Mouse (Mus musculus): ENCODE measurements around the gene Ap3b1. TPM values are rescaled to one million over a fixed set of nuclear protein-coding genes. Genes with fewer than 3 reads are reported as not detected.

Ap3b1 gene
- polyA plus RNA-seq, 1 experiment from 2014 or later, result 34.4 TPM

GRCm38 (mm10) chr13:94370521-94370920 lies 11.8 kb downstream of the Ap3b1 start:
- 90% methylated on average over 10 of the region's 10 CpGs for WGBS
- no peak overlapping the region for H3K27ac ChIP-seq (ENCODE audit: low read length)

GRCm38 (mm10) chr13:94372066-94372465 lies 13.3 kb downstream of the Ap3b1 start:
- no peak for ATAC-seq
- no peak overlapping the region for H3K27ac ChIP-seq (ENCODE audit: low read length)
- H3K4me2 ChIP-seq (ENCODE audit: low read length), result no peak overlapping the region
- H3K27me3 ChIP-seq (replicated peaks; ENCODE audit: control insufficient read depth, insufficient read depth, low read length), result no peaks in the 10 kb centered on the region
- no peak overlapping the region for H3K9ac ChIP-seq (replicated peaks; ENCODE audit: low read depth, low read length)
- H3K9me3 ChIP-seq (ENCODE audit: control insufficient read depth, low read length), result no peaks in the 10 kb centered on the region
- peaks cover 14% of the 10 kb centered on the region for H3K4me1 ChIP-seq (replicated peaks; ENCODE audit: control insufficient read depth, insufficient read depth, low read length)
- no peak overlapping the region for H3K4me3 ChIP-seq (replicated peaks; ENCODE audit: low read length)
- 72% methylated on average over 7 of the region's 7 CpGs for WGBS
- H3K36me3 ChIP-seq (ENCODE audit: control insufficient read depth, insufficient read depth), result no peaks in the 10 kb centered on the region

More at GRCm38 (mm10) chr13:94370521-94370920, 11.8 kb downstream of the Ap3b1 start:
- ATAC-seq, result no peak
- Histone ChIP-seq H3K4me2 (ENCODE audit: low read length) (no peak overlapping the region), H3K27me3 (replicated peaks; ENCODE audit: control insufficient read depth, insufficient read depth, low read length) (no peaks in the 10 kb centered on the region), H3K4me3 (replicated peaks; ENCODE audit: low read length) (no peak overlapping the region), H3K36me3 (ENCODE audit: control insufficient read depth, insufficient read depth) (no peaks in the 10 kb centered on the region), H3K9ac (replicated peaks; ENCODE audit: low read depth, low read length) (no peak overlapping the region), H3K4me1 (replicated peaks; ENCODE audit: control insufficient read depth, insufficient read depth, low read length) (peaks cover 6% of the 10 kb centered on the region), H3K9me3 (ENCODE audit: control insufficient read depth, low read length) (no peaks in the 10 kb centered on the region)

GRCm38 (mm10) chr13:94374131-94374530 lies 15.4 kb downstream of the Ap3b1 start:
- no peak for ATAC-seq
- no peak overlapping the region for H3K4me2 ChIP-seq (ENCODE audit: low read length)

GRCm38 (mm10) chr13:94375526-94376390 lies 17.0 kb downstream of the Ap3b1 start:
- Histone ChIP-seq H3K9ac (replicated peaks; ENCODE audit: low read depth, low read length) (no peak overlapping the region; the same call in 1 of the 2 replicates), H3K27me3 (replicated peaks; ENCODE audit: control insufficient read depth, insufficient read depth, low read length) (no peaks in the 10 kb centered on the region), H3K27ac (ENCODE audit: low read length) (peak overlapping the region; percentile 89), H3K4me2 (ENCODE audit: low read length) (peak overlapping the region; percentile 38), H3K9me3 (ENCODE audit: control insufficient read depth, low read length) (no peaks in the 10 kb centered on the region), H3K36me3 (ENCODE audit: control insufficient read depth, insufficient read depth) (no peaks in the 10 kb centered on the region), H3K4me3 (replicated peaks; ENCODE audit: low read length) (no peak overlapping the region), H3K4me1 (replicated peaks; ENCODE audit: control insufficient read depth, insufficient read depth, low read length) (peaks cover 21% of the 10 kb centered on the region)
- peak; percentile 93 for ATAC-seq
- 30% methylated on average over 7 of the region's 7 CpGs for WGBS

More at GRCm38 (mm10) chr13:94374131-94374530, 15.4 kb downstream of the Ap3b1 start:
- Histone ChIP-seq H3K27ac (ENCODE audit: low read length) (no peak overlapping the region), H3K9me3 (ENCODE audit: control insufficient read depth, low read length) (no peaks in the 10 kb centered on the region), H3K36me3 (ENCODE audit: control insufficient read depth, insufficient read depth) (no peaks in the 10 kb centered on the region), H3K9ac (replicated peaks; ENCODE audit: low read depth, low read length) (no peak overlapping the region), H3K4me1 (replicated peaks; ENCODE audit: control insufficient read depth, insufficient read depth, low read length) (peaks cover 21% of the 10 kb centered on the region), H3K4me3 (replicated peaks; ENCODE audit: low read length) (no peak overlapping the region), H3K27me3 (replicated peaks; ENCODE audit: control insufficient read depth, insufficient read depth, low read length) (no peaks in the 10 kb centered on the region)
- WGBS, result 97% methylated on average over 3 of the region's 3 CpGs

- ATAC-seq, result no peak
- Histone ChIP-seq H3K4me3 (replicated peaks; ENCODE audit: low read length) (no peak overlapping the region), H3K9me3 (ENCODE audit: control insufficient read depth, low read length) (no peaks in the 10 kb centered on the region), H3K36me3 (ENCODE audit: control insufficient read depth, insufficient read depth) (no peaks in the 10 kb centered on the region), H3K27me3 (replicated peaks; ENCODE audit: control insufficient read depth, insufficient read depth, low read length) (no peaks in the 10 kb centered on the region), H3K4me2 (ENCODE audit: low read length) (no peak overlapping the region), H3K9ac (replicated peaks; ENCODE audit: low read depth, low read length) (0 out of 2 replicates have a peak overlapping the region, but pooled peaks have one; percentile 4), H3K4me1 (replicated peaks; ENCODE audit: control insufficient read depth, insufficient read depth, low read length) (peaks cover 23% of the 10 kb centered on the region), H3K27ac (ENCODE audit: low read length) (no peak overlapping the region)
- 78% methylated on average over 4 of the region's 4 CpGs for WGBS
Measured at GRCm38 (mm10) chr13:94379006-94379405, 20.2 kb downstream of the Ap3b1 start.

- WGBS, result 86% methylated on average over 4 of the region's 4 CpGs
- H3K4me2 ChIP-seq (ENCODE audit: low read length), result no peak overlapping the region
- H3K27me3 ChIP-seq (replicated peaks; ENCODE audit: control insufficient read depth, insufficient read depth, low read length), result no peaks in the 10 kb centered on the region
- no peak; the same call in 1 of the 2 replicates for ATAC-seq
- no peak overlapping the region for H3K27ac ChIP-seq (ENCODE audit: low read length)
- H3K36me3 ChIP-seq (ENCODE audit: control insufficient read depth, insufficient read depth), result no peaks in the 10 kb centered on the region
- peaks cover 23% of the 10 kb centered on the region for H3K4me1 ChIP-seq (replicated peaks; ENCODE audit: control insufficient read depth, insufficient read depth, low read length)
- no peaks in the 10 kb centered on the region for H3K9me3 ChIP-seq (ENCODE audit: control insufficient read depth, low read length)
- H3K4me3 ChIP-seq (replicated peaks; ENCODE audit: low read length), result no peak overlapping the region
- H3K9ac ChIP-seq (replicated peaks; ENCODE audit: low read depth, low read length), result no peak overlapping the region
Measured at GRCm38 (mm10) chr13:94381427-94381826, 22.7 kb downstream of the Ap3b1 start.

GRCm38 (mm10) chr13:94381829-94382675 lies 23.3 kb downstream of the Ap3b1 start:
- ATAC-seq, result peak; percentile 56

GRCm38 (mm10) chr13:94384931-94385570 lies 26.3 kb downstream of the Ap3b1 start:
- WGBS, result 64% methylated on average over 3 of the region's 3 CpGs
- ATAC-seq, result no peak
- no peak overlapping the region for H3K27ac ChIP-seq (ENCODE audit: low read length)
- H3K4me3 ChIP-seq (replicated peaks; ENCODE audit: low read length), result no peak overlapping the region
- H3K4me2 ChIP-seq (ENCODE audit: low read length), result no peak overlapping the region
- no peak overlapping the region for H3K9ac ChIP-seq (replicated peaks; ENCODE audit: low read depth, low read length)
- H3K9me3 ChIP-seq (ENCODE audit: control insufficient read depth, low read length), result no peaks in the 10 kb centered on the region
- H3K4me1 ChIP-seq (replicated peaks; ENCODE audit: control insufficient read depth, insufficient read depth, low read length), result peaks cover 8% of the 10 kb centered on the region
- H3K27me3 ChIP-seq (replicated peaks; ENCODE audit: control insufficient read depth, insufficient read depth, low read length), result no peaks in the 10 kb centered on the region
- H3K36me3 ChIP-seq (ENCODE audit: control insufficient read depth, insufficient read depth), result no peaks in the 10 kb centered on the region

More at GRCm38 (mm10) chr13:94381829-94382675, 23.3 kb downstream of the Ap3b1 start:
- H3K4me2 ChIP-seq (ENCODE audit: low read length), result no peak overlapping the region
- WGBS, result 80% methylated on average over 8 of the region's 8 CpGs
- no peaks in the 10 kb centered on the region for H3K27me3 ChIP-seq (replicated peaks; ENCODE audit: control insufficient read depth, insufficient read depth, low read length)
- H3K27ac ChIP-seq (ENCODE audit: low read length), result no peak overlapping the region
- no peaks in the 10 kb centered on the region for H3K36me3 ChIP-seq (ENCODE audit: control insufficient read depth, insufficient read depth)
- H3K4me1 ChIP-seq (replicated peaks; ENCODE audit: control insufficient read depth, insufficient read depth, low read length), result peaks cover 18% of the 10 kb centered on the region
- H3K9ac ChIP-seq (replicated peaks; ENCODE audit: low read depth, low read length), result no peak overlapping the region
- no peaks in the 10 kb centered on the region for H3K9me3 ChIP-seq (ENCODE audit: control insufficient read depth, low read length)
- H3K4me3 ChIP-seq (replicated peaks; ENCODE audit: low read length), result no peak overlapping the region

- Histone ChIP-seq H3K4me3 (replicated peaks; ENCODE audit: low read length) (no peak overlapping the region), H3K9me3 (ENCODE audit: control insufficient read depth, low read length) (no peaks in the 10 kb centered on the region), H3K27ac (ENCODE audit: low read length) (no peak overlapping the region), H3K9ac (replicated peaks; ENCODE audit: low read depth, low read length) (no peak overlapping the region), H3K4me1 (replicated peaks; ENCODE audit: control insufficient read depth, insufficient read depth, low read length) (peaks cover 6% of the 10 kb centered on the region), H3K27me3 (replicated peaks; ENCODE audit: control insufficient read depth, insufficient read depth, low read length) (no peaks in the 10 kb centered on the region), H3K36me3 (ENCODE audit: control insufficient read depth, insufficient read depth) (no peaks in the 10 kb centered on the region), H3K4me2 (ENCODE audit: low read length) (no peak overlapping the region)
- no peak for ATAC-seq
- 81% methylated on average over 3 of the region's 3 CpGs for WGBS
Measured at GRCm38 (mm10) chr13:94388566-94388965, 29.8 kb downstream of the Ap3b1 start.

Data from forebrain, embryonic 16.5 days (tissue).